Mouse (Mus musculus): Measurements from ENCODE around the gene Ccdc42. TPM values are rescaled to one million over a fixed set of nuclear protein-coding genes. Genes with fewer than 3 reads are reported as not detected.
A peak's percentile ranks its signal among the peaks of the same experiment; 100 is the strongest.

Ccdc42 gene
- polyA plus RNA-seq, 1 experiment from 2014 or later = 2.9 TPM

- H3K9ac ChIP-seq (ENCODE audit: low read depth, low read length) = no peak overlapping the region
- H3K4me3 ChIP-seq (replicated peaks; ENCODE audit: low read depth, low read length) = no peak overlapping the region
- ATAC-seq (replicated peaks; ENCODE audit: low FRiP score, low read depth) = no peak
- DNase-seq (ENCODE audit: low spot score) = peak; percentile 57
- no peak overlapping the region for H3K4me2 ChIP-seq (ENCODE audit: low read length)
- H3K36me3 ChIP-seq (ENCODE audit: insufficient read depth, low read length) = no peaks in the 10 kb centered on the region
- H3K9me3 ChIP-seq (replicated peaks; ENCODE audit: low read length) = no peaks in the 10 kb centered on the region
- H3K27ac ChIP-seq = no peak overlapping the region
- no peaks in the 10 kb centered on the region for H3K27me3 ChIP-seq (ENCODE audit: insufficient read depth, low read length)
- no peak for TF ChIP-seq CTCF (IDR thresholded peaks at IDR 0.05; ENCODE audit: low read depth)
- WGBS = 47% methylated on average over 9 of the region's 9 CpGs
- 0 out of 2 replicates have a peak, but pooled peaks cover 12% of the 10 kb centered on the region for H3K4me1 ChIP-seq (replicated peaks; ENCODE audit: insufficient read depth, low read length)
Observed at GRCm38 (mm10) chr11:68609910-68610566, 23.2 kb downstream of the Ccdc42 start.

- 0 out of 2 replicates have a peak, but pooled peaks cover 12% of the 10 kb centered on the region for H3K4me1 ChIP-seq (replicated peaks; ENCODE audit: insufficient read depth, low read length)
- no peak overlapping the region for H3K4me2 ChIP-seq (ENCODE audit: low read length)
- no peaks in the 10 kb centered on the region for H3K36me3 ChIP-seq (ENCODE audit: insufficient read depth, low read length)
- H3K4me3 ChIP-seq (replicated peaks; ENCODE audit: low read depth, low read length) = no peak overlapping the region
- no peak overlapping the region for H3K27ac ChIP-seq
- WGBS = 81% methylated on average over 8 of the region's 8 CpGs
- no peaks in the 10 kb centered on the region for H3K27me3 ChIP-seq (ENCODE audit: insufficient read depth, low read length)
- no peaks in the 10 kb centered on the region for H3K9me3 ChIP-seq (replicated peaks; ENCODE audit: low read length)
- no peak for ATAC-seq (replicated peaks; ENCODE audit: low FRiP score, low read depth)
- no peak for TF ChIP-seq CTCF (IDR thresholded peaks at IDR 0.05; ENCODE audit: low read depth)
- DNase-seq (ENCODE audit: low spot score) = no peak
- H3K9ac ChIP-seq (ENCODE audit: low read depth, low read length) = no peak overlapping the region
Observed at GRCm38 (mm10) chr11:68610567-68610947, 23.7 kb downstream of the Ccdc42 start.

- H3K4me1 ChIP-seq (replicated peaks; ENCODE audit: insufficient read depth, low read length) = 0 out of 2 replicates have a peak, but pooled peaks cover 12% of the 10 kb centered on the region
- H3K9me3 ChIP-seq (replicated peaks; ENCODE audit: low read length) = no peaks in the 10 kb centered on the region
- H3K36me3 ChIP-seq (ENCODE audit: insufficient read depth, low read length) = no peaks in the 10 kb centered on the region
- ATAC-seq (replicated peaks; ENCODE audit: low FRiP score, low read depth) = no peak; the same call in 1 of the 2 replicates
- TF ChIP-seq CTCF (IDR thresholded peaks at IDR 0.05; ENCODE audit: low read depth) = no peak
- no peak overlapping the region for H3K9ac ChIP-seq (ENCODE audit: low read depth, low read length)
- no peak overlapping the region for H3K4me3 ChIP-seq (replicated peaks; ENCODE audit: low read depth, low read length)
- H3K4me2 ChIP-seq (ENCODE audit: low read length) = no peak overlapping the region
- no peaks in the 10 kb centered on the region for H3K27me3 ChIP-seq (ENCODE audit: insufficient read depth, low read length)
- H3K27ac ChIP-seq = peak overlapping the region; percentile 84
- WGBS = 31% methylated on average over 5 of the region's 5 CpGs
- peak; percentile 87 for DNase-seq (ENCODE audit: low spot score)
Observed at GRCm38 (mm10) chr11:68613071-68613711, 26.4 kb downstream of the Ccdc42 start.

- DNase-seq (ENCODE audit: low spot score) (peak; percentile 79), ATAC-seq (replicated peaks; ENCODE audit: low FRiP score, low read depth) (no peak)
Observed at GRCm38 (mm10) chr11:68622751-68623150, 35.9 kb downstream of the Ccdc42 start.

GRCm38 (mm10) chr11:68623225-68623870 is 36.5 kb downstream of the Ccdc42 start:
- H3K27me3 ChIP-seq (ENCODE audit: insufficient read depth, low read length) = no peaks in the 10 kb centered on the region
- TF ChIP-seq CTCF (IDR thresholded peaks at IDR 0.05; ENCODE audit: low read depth) = peak; percentile 33; the same call in 1 of the 2 replicates
- 3% methylated on average over 14 of the region's 14 CpGs for WGBS

More at GRCm38 (mm10) chr11:68622751-68623150, 35.9 kb downstream of the Ccdc42 start:
- Histone ChIP-seq H3K27me3 (ENCODE audit: insufficient read depth, low read length) (no peaks in the 10 kb centered on the region), H3K27ac (peak overlapping the region; percentile 70), H3K4me2 (ENCODE audit: low read length) (peak overlapping the region; percentile 51; the same call in 1 of the 2 replicates), H3K9ac (ENCODE audit: low read depth, low read length) (no peak overlapping the region), H3K9me3 (replicated peaks; ENCODE audit: low read length) (no peaks in the 10 kb centered on the region), H3K4me1 (replicated peaks; ENCODE audit: insufficient read depth, low read length) (peaks cover 15% of the 10 kb centered on the region; the same call in 1 of the 2 replicates), H3K36me3 (ENCODE audit: insufficient read depth, low read length) (no peaks in the 10 kb centered on the region), H3K4me3 (replicated peaks; ENCODE audit: low read depth, low read length) (no peak overlapping the region)
- 49% methylated on average over 9 of the region's 9 CpGs for WGBS
- no peak for TF ChIP-seq CTCF (IDR thresholded peaks at IDR 0.05; ENCODE audit: low read depth)

GRCm38 (mm10) chr11:68623871-68624258 is 37.0 kb downstream of the Ccdc42 start:
- Histone ChIP-seq H3K4me2 (ENCODE audit: low read length) (peak overlapping the region; percentile 51), H3K27ac (peak overlapping the region; percentile 86), H3K27me3 (ENCODE audit: insufficient read depth, low read length) (no peaks in the 10 kb centered on the region), H3K9ac (ENCODE audit: low read depth, low read length) (no peak overlapping the region), H3K9me3 (replicated peaks; ENCODE audit: low read length) (no peaks in the 10 kb centered on the region), H3K4me1 (replicated peaks; ENCODE audit: insufficient read depth, low read length) (peaks cover 15% of the 10 kb centered on the region; the same call in 1 of the 2 replicates), H3K4me3 (replicated peaks; ENCODE audit: low read depth, low read length) (peak overlapping the region; percentile 11), H3K36me3 (ENCODE audit: insufficient read depth, low read length) (no peaks in the 10 kb centered on the region)
- 3% methylated on average over 5 of the region's 5 CpGs for WGBS
- ATAC-seq (replicated peaks; ENCODE audit: low FRiP score, low read depth) (peak; percentile 38; the same call in 1 of the 2 replicates), DNase-seq (ENCODE audit: low spot score) (no peak)
- TF ChIP-seq CTCF (IDR thresholded peaks at IDR 0.05; ENCODE audit: low read depth) = no peak

More at GRCm38 (mm10) chr11:68623225-68623870, 36.5 kb downstream of the Ccdc42 start:
- Histone ChIP-seq H3K4me3 (replicated peaks; ENCODE audit: low read depth, low read length) (peak overlapping the region; percentile 11), H3K4me1 (replicated peaks; ENCODE audit: insufficient read depth, low read length) (peaks cover 15% of the 10 kb centered on the region; the same call in 1 of the 2 replicates), H3K9me3 (replicated peaks; ENCODE audit: low read length) (no peaks in the 10 kb centered on the region), H3K9ac (ENCODE audit: low read depth, low read length) (no peak overlapping the region), H3K27ac (peak overlapping the region; percentile 86), H3K36me3 (ENCODE audit: insufficient read depth, low read length) (no peaks in the 10 kb centered on the region), H3K4me2 (ENCODE audit: low read length) (peak overlapping the region; percentile 51)
- ATAC-seq (replicated peaks; ENCODE audit: low FRiP score, low read depth) (peak; percentile 91), DNase-seq (ENCODE audit: low spot score) (peak; percentile 96)
